Mouse (Mus musculus) mouse embryonic stem cell (cell line): ENCODE data around the gene Exph5.

Source experiments
- in situ Hi-C, 2 experiments: fragments of 300-500 bp; cut with MboI; formaldehyde crosslinking; loops; 1 replicate in 1 of 2; 3 replicates in 1 of 2; pipeline ENCODE4 v1.14.3; 2019 to 2020; ENCODE audit warnings: low sequenced_read_pairs in 2 of 2, low pct_unique_long_range_greater_than_20kb in 1 of 2, mixed read lengths in 1 of 2; ENCODE audit not compliant: unreplicated experiment in 1 of 2

Gene Exph5

GRCm38 (mm10) chr9:53302415-53302814, 945 bp downstream of the Exph5 start:
- in situ Hi-C loops = no loop called here

- in situ Hi-C loops = no loop called here
Observed at GRCm38 (mm10) chr9:53307904-53308303, 6.4 kb downstream of the Exph5 start.

GRCm38 (mm10) chr9:53312981-53313380, 11.5 kb downstream of the Exph5 start:
- in situ Hi-C loops = no loop called here

- in situ Hi-C loops = no loop called here
Observed at GRCm38 (mm10) chr9:53320894-53321650, 19.6 kb downstream of the Exph5 start.

GRCm38 (mm10) chr9:53321683-53322082, 20.2 kb downstream of the Exph5 start:
- in situ Hi-C loops = no loop called here

GRCm38 (mm10) chr9:53323419-53324251, 22.2 kb downstream of the Exph5 start:
- in situ Hi-C loops = no loop called here

GRCm38 (mm10) chr9:53325363-53326090, 24.1 kb downstream of the Exph5 start:
- in situ Hi-C loops = no loop called here

- in situ Hi-C loops = no loop called here
Observed at GRCm38 (mm10) chr9:53328203-53328602, 26.7 kb downstream of the Exph5 start.

- in situ Hi-C loops = no loop called here
Observed at GRCm38 (mm10) chr9:53329301-53330206, 28.1 kb downstream of the Exph5 start.

- in situ Hi-C loops = no loop called here
Observed at GRCm38 (mm10) chr9:53330247-53330646, 28.8 kb downstream of the Exph5 start.

GRCm38 (mm10) chr9:53333436-53333835, 32.0 kb downstream of the Exph5 start:
- in situ Hi-C loops = no loop called here

- in situ Hi-C loops = no loop called here
Observed at GRCm38 (mm10) chr9:53335131-53335530, 33.7 kb downstream of the Exph5 start.

GRCm38 (mm10) chr9:53339603-53340002, 38.1 kb downstream of the Exph5 start:
- in situ Hi-C loops = no loop called here

- in situ Hi-C loops = no loop called here
Observed at GRCm38 (mm10) chr9:53340328-53340916, 39.0 kb downstream of the Exph5 start.

- in situ Hi-C loops = no loop called here
Observed at GRCm38 (mm10) chr9:53340969-53341368, 39.5 kb downstream of the Exph5 start.

- in situ Hi-C loops = no loop called here
Observed at GRCm38 (mm10) chr9:53341981-53342380, 40.5 kb downstream of the Exph5 start.

GRCm38 (mm10) chr9:53344646-53345432, 43.4 kb downstream of the Exph5 start:
- in situ Hi-C loops = no loop called here
